Mouse (Mus musculus): Measurements from ENCODE around the gene Gm20388.
"Not testable (repeated sequence)": the region's sequence is repeated elsewhere in the genome, so short reads cannot be mapped to it uniquely, and the experiment has no call there.

The Gm20388 gene

DNA sequence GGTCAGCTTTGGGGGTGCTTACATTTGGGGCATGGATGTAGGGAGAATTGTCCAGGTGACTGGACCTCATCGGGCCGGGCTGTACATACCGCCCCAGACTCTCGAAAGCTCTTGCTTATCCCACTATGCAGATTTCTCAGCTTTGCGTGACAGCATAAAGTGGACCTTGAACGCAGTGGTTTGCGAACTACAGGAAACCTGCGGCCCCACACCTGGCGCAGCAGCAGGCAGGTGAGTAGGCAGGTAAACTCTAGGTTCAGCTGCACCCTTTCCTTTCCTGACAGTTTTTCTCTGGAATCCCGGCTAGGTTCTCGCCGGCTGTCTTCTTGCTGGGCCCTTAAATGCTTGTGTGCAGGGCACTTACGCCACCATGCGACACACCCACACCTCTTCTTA lies 3985.7 kb downstream of the Gm20388 start:
- DNase-seq (ENCODE audit: low spot score): no peak

DNA sequence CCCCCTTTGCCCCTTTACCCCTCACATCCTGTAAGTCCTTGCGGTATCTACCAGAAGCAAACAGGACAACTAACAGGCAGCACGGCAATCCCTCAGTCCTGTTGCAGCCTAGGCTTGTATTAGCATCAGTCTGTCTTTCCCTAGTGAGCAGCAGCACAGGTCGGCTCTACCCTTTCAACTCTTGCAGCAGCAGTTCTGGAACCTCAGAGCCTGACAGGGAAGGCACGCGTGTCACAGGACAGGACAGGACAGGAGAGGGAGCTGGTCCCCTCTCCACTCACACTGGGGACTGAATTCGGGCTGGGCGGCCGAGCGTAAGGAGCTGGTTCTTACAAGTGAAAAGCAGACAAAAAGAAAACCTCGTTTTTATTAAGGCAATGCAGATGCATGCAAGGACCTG lies 3986.1 kb downstream of the Gm20388 start:
- no peak for DNase-seq (ENCODE audit: low spot score)

DNA sequence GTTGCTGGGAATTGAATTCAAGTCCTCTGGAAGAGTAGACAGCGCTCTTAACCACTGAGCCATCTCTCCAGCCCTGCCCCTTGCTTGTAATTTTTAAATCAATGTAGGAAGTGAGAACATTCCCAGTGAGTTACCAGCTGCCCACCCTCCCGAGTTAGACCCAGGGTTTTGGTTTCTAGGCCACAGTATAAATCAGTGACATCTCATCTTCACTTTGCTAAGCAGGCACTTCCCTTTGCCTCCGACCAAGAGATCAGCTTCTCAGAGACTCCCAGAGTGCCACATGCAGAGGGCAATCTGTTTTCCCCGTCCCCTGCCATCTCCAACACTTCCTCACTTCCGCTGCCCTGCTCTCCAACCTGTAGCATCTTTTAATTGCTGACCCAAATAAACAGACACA lies 3987.9 kb downstream of the Gm20388 start:
- no peak for DNase-seq (ENCODE audit: low spot score)

DNA sequence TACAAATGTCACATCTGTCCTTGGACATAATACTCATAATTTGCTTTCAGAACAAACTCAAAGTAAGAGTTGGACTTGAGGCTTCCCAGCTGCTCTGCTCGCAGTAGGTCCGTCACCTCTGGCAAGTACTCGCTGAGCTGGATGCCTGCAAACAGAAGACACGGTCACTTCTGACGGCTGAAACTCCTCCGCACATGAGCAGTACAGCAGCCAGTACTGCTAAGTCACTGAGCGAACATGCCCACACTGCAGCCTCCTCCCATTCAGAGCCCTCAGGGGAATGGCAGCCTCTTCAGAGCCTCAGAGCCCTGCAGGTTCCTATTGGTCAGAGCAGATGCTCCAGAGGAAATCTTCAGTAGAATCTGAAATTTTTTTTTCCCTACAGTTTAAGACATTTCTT lies 3988.7 kb downstream of the Gm20388 start:
- no peak for DNase-seq (ENCODE audit: low spot score)

DNA sequence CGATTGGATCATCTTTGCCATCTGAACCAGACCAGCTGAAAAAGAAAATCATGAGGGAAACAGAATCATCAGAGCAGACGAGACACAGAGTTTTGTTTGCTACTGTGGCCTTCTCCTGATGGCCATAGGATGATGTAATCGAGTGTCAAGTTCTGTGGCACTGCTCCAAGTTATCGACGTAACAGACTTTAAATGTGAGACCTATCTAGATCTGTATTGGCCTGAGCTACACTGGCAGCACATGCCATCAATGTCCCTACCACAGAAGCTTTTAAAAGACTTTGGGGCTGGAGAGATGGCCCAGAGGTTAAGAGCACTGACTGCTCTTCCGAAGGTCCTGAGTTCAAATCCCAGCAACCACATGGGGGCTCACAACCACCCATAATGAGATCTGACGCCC lies 3992.0 kb downstream of the Gm20388 start:
- no peak for DNase-seq (ENCODE audit: low spot score)

DNA sequence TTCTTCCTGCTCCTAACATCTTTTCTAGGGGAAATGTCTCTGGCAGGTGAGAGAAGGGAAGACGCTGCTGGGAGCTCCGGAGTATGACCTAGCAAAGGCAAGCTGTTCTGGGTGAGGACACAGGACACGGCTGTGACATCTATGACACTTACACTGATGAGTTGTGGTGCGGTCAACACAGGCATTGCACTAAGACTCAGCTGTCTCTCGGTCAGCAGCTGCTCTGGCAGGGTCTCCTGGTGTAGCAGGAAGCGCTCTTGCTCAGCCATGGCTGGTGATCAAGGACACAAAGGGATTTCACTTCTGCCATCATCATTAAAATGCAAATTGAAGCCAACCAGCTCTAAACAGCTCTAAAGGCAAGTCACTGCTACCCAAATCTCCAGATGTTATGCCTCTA lies 3997.0 kb downstream of the Gm20388 start:
- no peak for DNase-seq (ENCODE audit: low spot score)

DNA sequence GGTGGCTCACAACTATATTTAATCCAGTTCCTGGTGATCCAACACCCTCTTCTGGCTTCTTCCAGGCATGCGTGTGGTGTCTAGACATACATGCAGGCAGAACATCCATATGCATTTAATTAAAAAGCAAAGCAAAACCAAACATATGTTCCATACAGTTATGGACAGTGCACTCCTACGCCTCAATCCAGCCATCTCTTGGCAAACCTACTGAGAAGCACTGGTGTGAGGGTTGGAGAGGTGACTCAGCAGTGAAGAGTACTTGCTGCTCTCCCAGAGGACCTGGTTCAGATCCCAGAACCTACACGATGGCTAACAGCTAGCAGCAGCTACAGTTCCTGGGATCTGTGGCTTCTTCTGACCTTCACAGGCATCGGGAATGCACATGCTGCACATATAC lies 4001.6 kb downstream of the Gm20388 start:
- DNase-seq (ENCODE audit: low spot score): no peak

DNA sequence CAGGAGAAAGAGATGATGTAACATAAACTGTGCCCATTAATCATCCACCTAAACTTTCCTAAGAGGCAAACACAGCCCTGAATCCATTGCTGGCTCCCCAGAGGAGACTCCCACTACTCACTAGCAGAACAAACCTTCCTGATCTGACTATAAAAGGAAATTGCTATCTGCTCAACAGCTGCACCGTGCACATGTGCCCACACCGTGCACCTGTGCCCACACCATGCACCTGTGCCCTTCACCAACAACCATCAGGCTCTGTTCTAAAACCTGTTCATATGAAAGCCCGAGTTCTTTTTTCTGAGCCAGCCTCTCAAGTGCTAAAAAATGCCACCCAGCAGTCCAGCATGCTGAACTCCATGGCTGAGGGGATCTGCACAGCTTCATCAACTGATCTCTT lies 4004.0 kb downstream of the Gm20388 start:
- no peak for DNase-seq (ENCODE audit: low spot score)

DNA sequence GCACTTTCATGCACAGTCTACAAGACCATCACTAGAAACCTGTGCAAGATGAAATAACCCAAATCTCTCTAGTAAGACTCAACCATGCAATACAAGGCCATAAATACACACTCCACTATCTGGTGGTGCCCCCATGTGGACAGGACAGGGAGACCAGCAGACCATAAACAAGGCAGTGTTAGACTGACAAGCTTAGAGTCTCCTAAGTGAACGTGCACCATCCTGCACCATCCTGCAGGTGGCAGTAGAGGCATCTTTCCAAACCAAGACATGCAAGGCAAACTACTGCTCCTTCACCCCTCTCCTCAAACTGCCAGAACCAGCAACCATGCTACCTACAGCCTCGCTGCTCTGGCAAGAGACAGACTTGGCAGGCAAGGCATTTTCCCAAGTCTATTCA lies 4014.1 kb downstream of the Gm20388 start:
- peak; percentile 70 for DNase-seq (ENCODE audit: low spot score)

DNA sequence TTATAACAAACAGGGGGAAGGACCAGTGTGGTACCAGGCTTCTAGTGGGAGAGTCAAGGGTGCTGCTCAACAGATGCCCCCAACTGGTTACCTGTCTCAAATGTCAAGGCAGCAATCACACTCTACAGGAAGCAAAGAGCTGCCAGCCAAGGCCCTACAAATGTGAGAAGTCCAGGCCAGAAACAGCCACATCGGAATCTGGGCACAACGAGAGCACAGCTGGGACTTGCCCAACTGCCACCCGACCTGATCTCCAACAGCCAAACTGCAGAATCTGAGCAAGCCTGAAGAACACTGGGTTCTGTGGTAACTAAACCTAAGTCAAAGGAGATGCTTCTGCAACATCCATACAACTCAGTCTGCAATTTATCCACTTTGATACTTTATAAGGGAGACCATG lies 4015.0 kb downstream of the Gm20388 start:
- DNase-seq (ENCODE audit: low spot score): no peak

DNA sequence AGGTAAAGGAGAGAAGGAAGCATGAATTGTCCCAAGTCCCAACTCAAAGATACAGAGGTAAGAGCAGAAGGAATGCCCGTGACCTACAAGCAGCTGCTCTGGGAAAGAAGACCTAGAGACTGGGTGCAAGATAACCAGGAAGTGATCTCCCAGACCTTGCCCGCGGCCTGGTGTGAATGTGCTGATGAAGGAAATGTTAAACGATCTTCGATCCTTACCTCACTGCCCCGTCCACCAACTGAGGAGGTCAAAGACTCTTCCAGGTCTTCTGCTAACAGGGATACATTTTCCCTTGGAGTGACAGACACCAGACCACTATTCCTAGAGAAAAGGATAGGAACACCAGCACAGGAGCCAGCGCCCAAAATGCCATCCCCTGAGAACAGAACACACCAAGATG lies 4018.4 kb downstream of the Gm20388 start:
- no peak for DNase-seq (ENCODE audit: low spot score)

DNA sequence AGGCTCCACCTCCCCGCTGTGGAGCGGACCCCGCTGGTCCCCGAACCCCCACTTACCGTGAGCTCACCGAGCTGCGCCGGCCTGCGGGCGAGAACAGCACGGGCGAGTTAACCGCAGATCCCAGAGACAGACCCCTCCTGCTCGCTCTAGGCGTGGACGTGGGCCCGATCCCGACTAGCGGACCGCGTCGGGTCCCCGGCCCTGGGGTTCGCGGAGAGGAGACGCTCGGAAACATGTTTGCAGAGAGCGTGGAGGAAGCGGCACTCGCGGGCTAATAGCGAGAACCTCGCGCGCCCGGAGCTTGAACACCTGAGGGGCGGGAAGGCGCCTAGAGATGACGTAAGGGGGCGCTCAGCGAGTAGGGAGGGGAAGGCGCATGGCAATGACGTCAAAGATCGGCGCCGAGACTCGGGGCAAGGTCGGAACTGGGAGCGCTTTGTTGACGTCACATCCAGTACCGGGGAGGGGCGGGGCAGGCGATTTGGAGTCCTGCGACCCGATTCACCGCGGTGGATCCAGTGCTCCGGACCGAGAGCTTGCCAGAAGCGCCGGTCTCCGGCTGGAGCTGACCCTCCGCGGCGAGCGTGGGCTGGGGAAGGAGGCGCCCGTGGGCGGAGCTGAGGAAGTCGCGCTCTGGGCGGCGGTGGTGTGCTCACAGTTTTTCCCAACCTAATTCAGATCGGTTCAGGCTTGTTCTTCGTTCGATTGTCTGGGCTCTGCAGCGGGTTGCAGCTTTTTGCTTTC lies 4038.5 kb downstream of the Gm20388 start, which contains the start of gene Nup133:
TSS of gene Nup133 (minus strand) at position 324 of the 744 bp plus-strand sequence.
- peak; percentile 99 for DNase-seq (ENCODE audit: low spot score)

DNA sequence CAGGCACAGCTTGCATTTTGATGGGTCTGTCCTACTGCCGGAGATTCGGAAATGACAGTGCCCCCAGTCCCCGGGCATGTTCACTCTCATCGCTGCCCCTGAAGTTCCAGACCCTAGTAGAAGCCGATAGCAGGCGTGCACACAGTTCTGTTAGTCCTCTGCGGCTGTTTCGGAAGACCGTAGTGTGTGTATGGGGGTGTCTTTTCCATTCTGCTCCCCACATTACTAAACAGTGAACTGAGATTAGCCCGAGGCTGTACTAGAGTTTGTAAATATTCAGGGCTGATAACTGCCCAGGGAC lies 4039.0 kb downstream of the Gm20388 start:
- no peak for DNase-seq (ENCODE audit: low spot score)

DNA sequence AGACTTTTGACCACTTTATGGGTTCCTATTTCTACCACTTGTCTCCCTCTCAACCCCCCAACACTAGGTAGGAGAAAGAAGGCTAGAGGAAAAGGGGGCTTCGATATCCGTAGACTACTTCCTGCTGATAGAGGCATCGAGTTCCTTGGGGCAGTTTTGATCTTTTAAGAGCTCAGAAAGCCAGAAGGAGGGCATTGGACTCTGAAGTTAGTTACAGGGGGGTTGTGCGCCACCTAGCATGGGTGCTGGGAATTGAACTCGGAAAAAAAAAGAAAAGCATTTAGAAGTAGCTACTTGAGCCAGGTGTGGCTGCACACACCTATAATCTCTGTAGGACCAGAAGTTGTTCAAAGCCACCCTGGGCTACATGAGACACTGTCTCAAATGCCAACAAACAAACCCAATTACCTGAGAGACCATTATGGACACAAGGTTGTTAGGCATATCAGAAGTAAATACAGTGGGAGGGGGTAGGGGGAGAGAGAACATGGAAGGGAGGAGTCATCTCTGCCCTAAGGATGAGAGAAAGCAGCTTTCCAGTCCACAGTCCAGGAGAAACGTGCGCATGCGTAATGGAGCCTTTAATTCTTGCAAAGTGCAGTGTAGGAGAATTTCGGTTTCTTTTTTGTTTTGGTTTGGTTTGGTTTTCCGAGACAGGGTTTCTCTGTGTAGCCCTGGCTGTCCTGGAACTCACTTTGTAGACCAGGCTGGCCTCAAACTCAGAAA lies 4039.6 kb downstream of the Gm20388 start:
- DNase-seq (ENCODE audit: low spot score): peak; percentile 51

DNA sequence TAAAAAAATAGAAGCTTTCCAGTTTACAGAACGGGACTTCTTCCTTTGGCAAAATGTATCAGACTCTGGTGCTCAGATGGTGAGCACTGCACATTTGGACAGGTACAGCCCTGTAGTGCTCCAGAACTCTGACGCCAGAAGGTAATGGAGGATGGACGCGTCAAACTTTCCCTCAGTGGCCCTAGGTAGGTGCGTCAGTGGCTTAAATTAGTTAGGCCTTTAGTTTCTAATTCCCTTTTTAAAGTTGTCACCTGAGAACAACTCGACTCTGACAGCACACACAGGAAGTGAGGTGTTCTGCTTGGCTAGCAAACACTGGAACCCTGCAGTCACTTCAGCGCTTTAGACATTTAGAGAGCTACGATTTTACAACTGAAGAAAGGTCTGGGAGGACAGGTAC lies 4043.0 kb downstream of the Gm20388 start:
- DNase-seq (ENCODE audit: low spot score): no peak

DNA sequence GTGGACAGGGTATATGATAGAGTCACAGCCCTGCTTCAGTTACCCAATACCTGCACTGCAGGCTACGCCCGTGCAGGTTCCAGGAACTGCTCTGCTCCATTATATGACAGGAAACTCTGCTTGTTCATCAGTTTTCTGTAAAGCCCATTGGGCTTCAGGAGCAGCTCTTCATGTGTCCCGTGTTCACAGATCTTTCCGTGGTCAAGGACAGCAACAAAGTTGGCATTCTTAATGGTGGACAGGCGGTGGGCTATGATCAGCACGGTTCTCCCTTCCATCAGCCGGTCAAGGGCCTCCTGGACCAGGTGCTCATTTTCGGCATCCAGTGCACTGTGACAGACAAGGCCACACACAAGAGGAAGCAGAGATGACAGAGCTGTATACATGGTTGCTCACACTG lies 4043.6 kb downstream of the Gm20388 start:
- DNase-seq (ENCODE audit: low spot score): no peak

DNA sequence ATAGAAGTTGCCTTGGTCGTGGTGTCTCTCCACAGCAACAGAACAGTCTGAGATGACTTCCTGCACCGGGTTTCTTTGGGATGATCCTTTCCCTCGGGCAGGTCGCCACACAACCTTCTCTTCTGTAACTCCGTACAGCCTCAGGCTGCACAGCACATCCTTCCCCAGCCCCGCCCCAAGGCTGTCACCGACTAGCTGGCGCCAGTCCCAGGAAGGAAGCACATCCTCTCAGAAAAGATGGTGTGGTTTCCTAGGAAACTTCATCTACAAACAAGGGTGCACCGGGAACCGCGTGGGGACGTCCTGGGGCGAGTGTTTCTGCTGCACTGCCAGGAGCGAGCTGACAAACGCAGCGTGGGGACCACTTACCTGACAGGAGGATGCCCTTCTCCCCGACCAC lies 4047.5 kb downstream of the Gm20388 start:
- DNase-seq (ENCODE audit: low spot score): no peak

DNA sequence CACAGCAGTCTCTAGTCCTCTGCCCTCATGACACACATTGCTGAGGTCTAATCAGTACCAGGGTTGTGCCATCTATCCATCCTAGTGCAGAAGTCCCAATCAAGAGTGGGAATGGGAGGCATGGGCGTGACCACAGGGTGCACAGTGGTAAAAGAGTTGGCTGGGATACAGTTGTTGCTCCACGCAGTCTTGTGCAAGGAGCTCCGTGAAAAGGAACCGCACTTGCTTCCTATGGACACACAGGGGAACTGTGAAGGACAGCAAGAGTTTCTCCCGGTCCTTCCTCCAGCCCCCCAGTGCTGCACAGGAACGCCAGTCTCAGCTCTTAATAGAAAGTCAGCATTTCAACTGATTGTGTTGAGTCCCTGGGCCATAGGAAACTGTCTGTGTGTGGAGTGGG lies 4048.8 kb downstream of the Gm20388 start:
- DNase-seq (ENCODE audit: low spot score): no peak

DNA sequence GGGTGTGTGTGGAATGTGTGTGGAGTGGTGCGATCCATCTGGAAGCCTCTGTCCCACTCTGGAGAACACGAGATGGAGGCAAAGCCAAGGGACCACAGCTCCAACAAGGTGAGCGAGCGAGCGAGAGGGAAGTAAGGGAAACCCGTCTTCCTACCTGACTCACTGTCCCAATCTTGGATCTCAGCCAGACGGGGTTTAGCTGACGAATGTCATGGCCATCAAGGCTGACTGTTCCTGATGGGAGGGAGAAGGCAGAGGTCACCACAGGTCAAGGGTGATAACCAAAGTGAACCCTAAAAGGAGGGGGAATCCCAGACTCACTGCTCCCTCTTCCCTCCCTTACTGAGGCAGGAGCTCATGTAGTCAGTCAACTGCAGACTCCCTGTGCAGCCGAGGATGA lies 4049.4 kb downstream of the Gm20388 start:
- DNase-seq (ENCODE audit: low spot score): no peak

DNA sequence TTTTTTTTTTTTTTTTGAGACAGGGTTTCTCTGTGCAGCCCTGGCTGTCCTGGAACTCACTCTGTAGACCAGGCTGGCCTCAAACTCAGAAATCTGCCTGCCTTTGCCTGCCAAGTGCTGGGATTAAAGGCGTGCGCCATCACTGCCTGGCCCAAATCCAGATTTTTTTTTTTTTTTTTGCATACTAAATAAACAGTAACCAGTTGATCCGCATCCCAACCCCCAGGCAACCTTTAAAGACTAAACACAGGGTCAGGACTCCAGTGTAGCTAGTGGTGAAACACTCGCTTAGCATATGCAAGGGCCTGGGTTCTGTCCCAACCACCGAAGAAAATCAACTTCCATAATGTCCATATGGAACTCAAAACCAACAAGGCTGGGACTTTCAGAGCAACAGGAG lies 4049.9 kb downstream of the Gm20388 start:
- not testable (repeated sequence) for DNase-seq (ENCODE audit: low spot score)

DNA sequence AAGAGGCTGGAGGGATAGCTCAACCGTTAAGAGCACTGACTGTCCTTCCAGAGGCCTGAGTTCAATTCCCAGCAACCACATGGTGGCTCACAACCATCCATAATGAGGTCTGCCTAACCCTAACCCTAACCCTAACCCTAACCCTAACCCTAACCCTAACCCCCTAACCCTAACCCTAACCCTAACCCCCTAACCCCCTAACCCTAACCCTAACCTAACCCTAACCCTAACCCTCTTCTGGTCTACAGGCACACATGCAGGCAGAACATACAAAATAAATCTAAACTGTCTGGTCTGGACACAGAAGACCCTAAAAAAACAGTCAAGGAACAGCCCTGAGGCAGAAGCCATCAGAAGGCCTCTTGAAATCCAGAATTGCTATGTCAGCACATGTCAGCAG lies 4050.7 kb downstream of the Gm20388 start:
- no peak for DNase-seq (ENCODE audit: low spot score)

DNA sequence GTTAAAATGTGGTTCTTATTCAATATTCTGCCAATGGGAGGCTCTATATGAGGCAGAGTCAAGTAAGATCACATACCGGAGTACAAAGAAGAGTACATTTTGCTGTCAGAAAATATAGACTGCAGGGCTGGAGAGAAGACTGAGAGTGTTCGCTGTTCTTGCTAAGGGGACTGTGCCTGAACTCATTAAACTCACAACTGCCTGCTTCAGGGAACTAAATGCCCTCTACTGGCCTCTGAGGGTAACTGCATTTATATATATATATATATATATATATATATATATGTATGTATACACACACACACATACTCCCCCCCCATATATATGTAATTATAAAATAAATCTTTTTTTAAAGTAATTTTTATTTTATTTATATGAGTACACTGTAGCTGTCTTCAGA lies 4056.3 kb downstream of the Gm20388 start:
- DNase-seq (ENCODE audit: low spot score): no peak

DNA sequence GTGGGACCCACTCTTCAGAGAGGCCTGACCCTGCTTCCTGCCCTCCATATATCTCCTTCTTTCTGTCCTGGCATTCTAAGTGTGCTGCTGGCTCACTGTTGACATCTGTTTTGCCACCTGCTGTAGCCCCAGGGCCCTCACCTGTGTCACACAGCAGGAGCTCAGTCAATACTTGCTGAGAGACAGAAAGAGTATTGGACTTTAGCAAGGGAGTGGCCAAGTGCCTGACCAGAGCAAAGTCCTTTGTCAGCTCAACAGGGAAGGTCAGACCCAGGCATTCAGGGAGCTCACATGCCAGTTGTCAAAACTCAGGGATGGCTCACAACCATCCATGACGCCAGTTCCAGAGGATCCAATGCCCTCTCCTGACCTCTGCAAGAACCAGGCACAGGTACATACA lies 4062.9 kb downstream of the Gm20388 start:
- no peak for DNase-seq (ENCODE audit: low spot score)

DNA sequence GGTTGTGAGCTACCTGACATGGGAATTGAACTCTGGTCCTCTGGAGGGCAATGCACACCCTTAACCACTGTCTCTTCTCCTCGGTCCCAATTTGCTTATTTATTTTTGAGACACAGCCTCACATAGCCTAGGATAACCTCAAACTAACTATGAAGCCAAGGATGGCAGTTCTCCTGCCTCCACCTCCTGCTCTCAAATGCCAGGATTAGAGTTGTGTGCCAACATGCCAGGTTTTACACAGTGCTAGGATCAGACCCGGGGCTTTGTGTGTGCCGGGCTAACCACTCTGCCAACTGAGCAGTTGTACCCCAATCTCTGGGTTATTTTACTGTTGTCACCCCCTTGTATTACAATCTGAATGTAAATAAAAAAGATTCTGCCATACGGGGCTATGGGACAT lies 4066.9 kb downstream of the Gm20388 start:
- no peak for DNase-seq (ENCODE audit: low spot score)

Data from urinary bladder, postnatal 25 days (tissue).